Mouse (Mus musculus): ENCODE measurements around the gene Zfand5.

Zfand5 gene

DNA sequence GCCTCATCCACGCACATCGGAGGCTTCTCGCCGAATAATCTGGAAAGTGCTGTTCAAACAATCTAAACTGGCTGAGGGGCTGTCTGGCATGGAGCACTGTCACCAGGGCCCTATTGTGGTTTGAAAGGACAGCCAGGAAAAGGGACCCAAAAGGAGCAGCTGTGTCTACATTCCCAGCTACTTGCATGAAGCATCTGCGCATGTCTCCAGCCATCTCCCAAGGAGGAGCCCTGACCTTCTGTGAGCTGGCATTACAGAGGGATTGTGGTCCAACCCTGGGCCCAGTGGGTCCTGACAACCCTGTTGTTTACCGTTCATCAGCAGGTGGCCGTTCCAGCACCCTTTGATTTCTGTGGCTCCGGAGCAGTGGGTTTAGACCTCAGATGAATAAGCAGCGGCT is 56.9 kb downstream of the Zfand5 start:
- peak in 1 of 2 experiments; percentile 6 for DNase-seq (ENCODE audit: low spot score in 2 of 2)

GRCm38 (mm10) chr19:21329770-21330169 is 57.7 kb downstream of the Zfand5 start:
- peak in 1 of 2 experiments; percentile 50 for DNase-seq (ENCODE audit: low spot score in 2 of 2)

- DNase-seq (ENCODE audit: low spot score in 2 of 2), result no peak
These were observed 58.4 kb downstream of the Zfand5 start for GRCm38 (mm10) chr19:21330305-21331115.

DNA sequence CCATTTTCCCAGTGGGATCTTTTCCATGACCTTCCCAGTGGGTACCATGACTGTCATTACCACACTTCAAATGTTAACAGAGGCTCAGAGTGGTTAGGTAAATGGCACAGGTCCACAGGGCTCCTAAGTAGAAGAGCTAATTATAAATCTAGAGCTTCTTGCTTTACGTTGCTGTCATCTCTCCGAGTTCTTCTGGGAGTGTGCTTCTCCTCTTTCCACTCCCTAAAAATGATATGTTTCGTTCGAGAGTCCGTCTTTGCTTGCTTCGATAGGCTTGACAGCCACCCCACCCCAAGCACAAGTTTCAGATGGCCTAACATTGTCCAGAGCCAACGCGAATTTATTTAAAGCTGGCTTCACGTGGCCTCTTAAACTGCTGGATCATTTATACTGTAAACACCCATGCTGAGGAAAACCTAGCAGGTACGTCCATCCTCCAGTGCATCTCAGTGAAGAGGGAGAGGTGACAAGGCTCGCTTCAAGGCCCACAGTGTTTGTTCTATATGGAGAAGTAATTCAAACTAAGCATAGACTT is 59.6 kb downstream of the Zfand5 start:
- DNase-seq (ENCODE audit: low spot score in 2 of 2), result no peak

All from cerebellum, postnatal 4 days (tissue).